Mouse (Mus musculus) heart, adult 2 months (tissue): ENCODE measurements at regions not wholly inside any gene's neighbourhood (a gene's known extent, or its start where the extent isn't known, plus 50 kb on each side); places are given as distances from the start of the nearest gene placed in this dataset.
A peak's percentile ranks its signal among the peaks of the same experiment; 100 is the strongest.
"Not testable (repeated sequence)": the region's sequence is repeated elsewhere in the genome, so short reads cannot be mapped to it uniquely, and the experiment has no call there.

Source experiments
- DNase-seq, 2 experiments: peaks; one replicate each; pipeline ENCODE4 v3.0.0; 2021
- H3K27ac ChIP-seq: fragments of 200-600 bp; 2 replicates; pipeline ENCODE4 v1.8.1; 2022
- H3K27me3 ChIP-seq: fragments of 200-500 bp; 2 replicates; pipeline ENCODE4 v1.6.1; 2012; ENCODE audit warnings: mild to moderate bottlenecking, low read length, inconsistent platforms, mixed read lengths; ENCODE audit not compliant: control insufficient read depth, insufficient read depth
- H3K36me3 ChIP-seq: fragments of 200-500 bp; 2 replicates; pipeline ENCODE4 v1.6.1; 2012; ENCODE audit warnings: low read length, inconsistent platforms; ENCODE audit not compliant: control insufficient read depth, insufficient read depth
- H3K4me1 ChIP-seq: fragments of 200-500 bp; 2 replicates; pipeline ENCODE4 v1.6.1; 2011; ENCODE audit warnings: low read length; ENCODE audit not compliant: control insufficient read depth, insufficient read depth
- H3K4me3 ChIP-seq: fragments of 200-600 bp; 2 replicates; pipeline ENCODE4 v1.8.1; 2022
- H3K79me2 ChIP-seq: fragments of 200-500 bp; replicated peaks from 2 replicates; pipeline ENCODE4 v1.6.1; 2012; ENCODE audit warnings: mild to moderate bottlenecking, inconsistent platforms, low read length, moderate library complexity, mixed read lengths; ENCODE audit not compliant: control insufficient read depth, insufficient read depth
- H3K9ac ChIP-seq: fragments of 200-500 bp; 2 replicates; pipeline ENCODE4 v1.6.1; 2012; ENCODE audit warnings: low read depth, mild to moderate bottlenecking, control low read depth, inconsistent platforms, low read length, mixed read lengths
- WGBS: fragments of 180-500 bp; shearing (Covaris S2); methylation state at CpG from one replicate; pipeline ENCODE4 v1.1.7; 2018; 5-methylcytosine and 5-hydroxymethylcytosine counted together
- intact Hi-C: fragments of 180-260 bp; cut with DNase I; formaldehyde crosslinking; loops from one replicate; pipeline ENCODE4 v1.15.1; 2025

DNA sequence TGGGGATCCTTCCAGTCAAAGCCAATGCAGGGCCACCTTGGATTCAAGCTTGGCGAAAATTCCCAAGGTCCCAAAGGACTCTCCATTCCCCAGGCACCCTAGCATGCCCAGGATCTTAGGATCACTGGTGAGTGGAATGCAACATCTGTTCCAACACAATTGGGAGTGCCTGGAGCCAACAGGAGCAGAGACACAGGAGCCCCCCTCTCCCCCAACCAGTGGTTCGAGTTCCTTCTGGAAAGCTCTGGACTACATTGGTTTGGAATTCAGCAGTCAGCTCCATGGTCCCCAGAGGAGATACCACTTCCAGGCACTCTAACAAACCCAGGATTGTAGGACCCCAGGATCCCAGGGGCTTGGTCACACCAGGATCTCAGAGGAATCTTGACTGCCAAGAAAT is 150.0 kb downstream of the Mycs start:
- peak in 1 of 2 experiments; percentile 14 for DNase-seq
- H3K79me2 ChIP-seq, H3K27me3 ChIP-seq, H3K27ac ChIP-seq, H3K9ac ChIP-seq, H3K36me3 ChIP-seq, H3K4me1 ChIP-seq, intact Hi-C loops, H3K4me3 ChIP-seq: not testable (repeated sequence)
- WGBS, result 49% methylated on average over 2 of the region's 2 CpGs

GRCm38 (mm10) chrX:5311143-5311775 is 157.8 kb downstream of the Mycs start:
- H3K36me3 ChIP-seq, H3K27me3 ChIP-seq, intact Hi-C loops, H3K79me2 ChIP-seq, H3K4me3 ChIP-seq, H3K9ac ChIP-seq, H3K4me1 ChIP-seq, H3K27ac ChIP-seq: not testable (repeated sequence)
- 63% methylated on average over 9 of the region's 9 CpGs for WGBS
- DNase-seq, result peak in 1 of 2 experiments; percentile 15

DNA sequence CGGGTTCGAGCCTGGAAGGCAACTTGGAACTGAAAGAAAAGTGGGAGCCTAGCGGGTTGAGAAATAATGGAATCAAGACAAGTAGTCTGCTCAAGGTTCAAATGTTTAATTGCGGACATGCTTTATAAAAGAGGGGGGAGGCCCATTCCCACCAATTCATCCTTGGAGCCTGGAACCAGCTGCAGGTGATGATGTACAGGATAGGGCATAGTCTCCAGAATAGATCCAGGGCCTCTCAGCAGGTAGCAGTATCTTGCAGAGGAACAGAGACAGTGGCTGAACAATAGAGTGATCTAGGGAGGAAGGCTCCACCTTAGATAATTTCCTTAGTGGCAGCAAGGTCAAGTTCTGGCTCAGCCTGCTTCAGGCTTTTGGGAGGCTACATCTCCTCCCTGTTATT is 158.5 kb downstream of the Mycs start:
- intact Hi-C loops, H3K27me3 ChIP-seq, H3K36me3 ChIP-seq, H3K79me2 ChIP-seq, H3K4me1 ChIP-seq, H3K27ac ChIP-seq, H3K9ac ChIP-seq, H3K4me3 ChIP-seq: not testable (repeated sequence)
- WGBS, result 85% methylated on average over 1 of the region's 4 CpGs
- peak in 1 of 2 experiments; percentile 17 for DNase-seq
